Mouse (Mus musculus) lung, postnatal 0 days (tissue): ENCODE measurements at regions not wholly inside any gene's neighbourhood (a gene's known extent, or its start where the extent isn't known, plus 50 kb on each side); places are given as distances from the start of the nearest gene placed in this dataset.

ENCODE experiments used
- CTCF ChIP-seq: IDR thresholded peaks from 2 replicates; pipeline ENCODE4 v1.5.1; 2016; ENCODE audit warnings: antibody characterized with exemption, mild to moderate bottlenecking
- EP300 ChIP-seq: IDR thresholded peaks from 2 replicates; pipeline ENCODE4 v1.6.1; 2016; ENCODE audit warnings: antibody characterized with exemption, mild to moderate bottlenecking, control low read depth

- TF ChIP-seq CTCF (no peak), EP300 (peak; percentile 72)
These were observed 1026.5 kb downstream of the Ttll7 start for GRCm38 (mm10) chr3:147878690-147879089.
